Mouse (Mus musculus) cortical plate, adult 2 months (tissue): ENCODE measurements around the gene Lman1l. TPM values are rescaled to one million over a fixed set of nuclear protein-coding genes. Genes with fewer than 3 reads are reported as not detected.

Experiments
- H3K27ac ChIP-seq: fragments of 200-500 bp; 2 replicates; pipeline ENCODE4 v1.5.1; 2012; ENCODE audit warnings: low read length, control low read depth, inconsistent platforms; ENCODE audit not compliant: insufficient read depth
- H3K4me1 ChIP-seq: fragments of 200-500 bp; 2 replicates; pipeline ENCODE4 v1.6.1; 2011; ENCODE audit warnings: low read length; ENCODE audit not compliant: control insufficient read depth, insufficient read depth
- H3K4me3 ChIP-seq: fragments of 200-500 bp; 2 replicates; pipeline ENCODE4 v1.5.1; 2011; ENCODE audit warnings: mild to moderate bottlenecking, low read length, control low read depth; ENCODE audit not compliant: insufficient read depth
- CTCF ChIP-seq: fragments of 200-500 bp; IDR thresholded peaks from 2 replicates; pipeline ENCODE4 v1.5.1; 2011; ENCODE audit warnings: mild to moderate bottlenecking, control low read depth, low read length; ENCODE audit not compliant: insufficient read depth; ENCODE audit errors: extremely low read depth
- POLR2A ChIP-seq: fragments of 200-500 bp; IDR thresholded peaks from 2 replicates; pipeline ENCODE4 v1.6.1; 2011; ENCODE audit warnings: mild to moderate bottlenecking, low read length, control low read depth; ENCODE audit not compliant: insufficient read depth; ENCODE audit errors: extremely low read depth
- polyA plus RNA-seq: library from polyadenylated mRNA; depleted of rRNA; stranded (reverse); fragments of >200 nt; gene quantifications from 2 replicates; pipeline ENCODE4 v1.2.3, GENCODE M21; 2012

Lman1l gene
- polyA plus RNA-seq, 1 experiment, result not detected

GRCm38 (mm10) chr9:57639661-57640328, 19.2 kb upstream of the Lman1l start:
- 0 out of 2 replicates have a peak overlapping the region, but pooled peaks have one; percentile 30 for H3K27ac ChIP-seq
- no peak for TF ChIP-seq CTCF
- no peak for TF ChIP-seq POLR2A
- H3K4me3 ChIP-seq, result no peak overlapping the region
- peaks cover 17% of the 10 kb centered on the region for H3K4me1 ChIP-seq

DNA sequence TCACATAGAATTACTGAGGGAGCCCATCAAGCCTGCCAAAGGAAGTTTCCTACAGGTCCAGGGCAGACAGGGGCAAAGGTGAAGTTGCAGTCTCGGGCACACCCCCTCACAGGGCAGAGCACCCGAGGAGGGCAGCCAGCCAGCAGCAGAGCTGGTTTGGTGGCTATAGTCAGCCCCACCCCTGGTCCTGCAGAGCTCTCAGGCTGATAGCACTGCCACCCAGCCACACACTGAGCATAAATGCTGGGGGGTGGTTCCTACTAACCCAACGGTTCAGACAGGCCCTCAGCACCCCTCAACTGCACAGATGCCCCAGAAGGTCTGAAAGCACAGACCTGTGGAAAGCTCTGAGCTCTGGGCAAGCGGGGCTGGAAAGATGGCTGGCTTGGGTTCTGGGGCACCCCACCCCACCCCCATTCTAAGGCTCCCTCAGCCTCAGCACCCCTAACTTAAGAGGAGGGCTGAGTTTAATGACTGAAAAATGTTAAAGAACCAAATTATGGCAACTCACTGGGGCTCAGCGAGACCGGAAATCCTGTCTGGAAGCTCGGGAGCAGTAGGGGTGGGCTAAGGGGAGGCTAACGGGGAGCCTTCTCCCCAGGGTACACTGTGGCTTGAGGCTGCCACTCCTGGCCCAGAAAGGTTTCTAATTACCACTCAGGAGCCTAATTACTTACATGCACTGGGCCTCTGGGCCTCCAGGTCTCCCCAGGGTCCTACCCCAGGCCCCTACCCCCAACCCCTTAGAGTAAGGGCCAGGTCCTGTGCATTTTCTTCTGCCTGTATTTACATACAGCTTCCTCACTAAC, 18.3 kb upstream of the Lman1l start:
- Histone ChIP-seq H3K4me1 (peaks cover 20% of the 10 kb centered on the region), H3K4me3 (no peak overlapping the region), H3K27ac (peak overlapping the region; percentile 39)
- TF ChIP-seq CTCF (no peak), POLR2A (no peak)

DNA sequence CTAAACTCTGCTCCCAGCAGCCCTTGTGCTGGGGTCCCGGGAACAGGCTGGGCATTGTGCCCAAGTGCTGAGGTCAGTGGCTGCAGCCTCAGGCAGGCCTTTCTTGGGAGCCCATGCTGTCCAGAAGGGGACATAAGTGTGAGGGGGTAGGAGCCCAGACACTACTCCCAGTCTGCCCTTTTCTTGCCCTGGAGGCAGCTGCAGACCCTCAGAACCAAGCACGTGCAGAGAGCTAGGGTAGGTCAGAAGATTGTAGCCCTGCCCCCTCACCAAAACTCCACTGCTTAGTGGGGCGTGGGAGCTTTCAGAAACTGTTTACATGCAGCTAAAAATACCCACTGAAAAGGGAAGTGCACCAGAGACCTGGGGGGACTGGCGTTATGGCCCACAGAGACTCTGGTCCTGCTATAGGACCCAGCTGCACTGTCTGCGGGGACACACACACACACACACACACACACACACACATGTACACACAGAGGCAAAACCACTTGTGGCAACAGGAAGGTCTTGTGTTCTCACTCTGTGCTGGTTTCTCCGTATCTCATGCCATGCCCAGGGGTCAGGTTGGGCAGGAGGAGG, 17.3 kb upstream of the Lman1l start:
- Histone ChIP-seq H3K4me1 (peaks cover 14% of the 10 kb centered on the region), H3K27ac (peak overlapping the region; percentile 37), H3K4me3 (no peak overlapping the region)
- TF ChIP-seq POLR2A (no peak), CTCF (no peak)

DNA sequence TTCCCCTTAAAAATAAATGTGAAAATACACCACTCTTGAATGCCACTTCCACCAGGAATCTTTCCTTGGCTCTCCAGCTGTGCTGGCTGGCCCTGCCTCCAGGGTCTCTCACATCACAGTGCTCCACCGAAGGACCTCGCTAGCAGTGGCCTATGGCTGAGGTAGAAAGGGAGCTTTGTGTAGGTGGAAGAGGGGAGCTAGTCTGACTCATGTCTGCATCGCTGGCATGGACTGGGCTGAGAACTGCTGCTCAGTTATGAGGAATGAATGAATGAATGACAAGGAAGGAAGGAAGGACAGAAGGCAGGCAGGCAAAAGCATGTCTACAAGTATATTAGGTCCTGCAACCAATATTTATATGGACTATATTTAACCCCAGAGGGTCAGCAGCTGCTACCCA, 16.7 kb upstream of the Lman1l start:
- TF ChIP-seq POLR2A, result no peak
- no peak for TF ChIP-seq CTCF
- Histone ChIP-seq H3K27ac (peak overlapping the region; percentile 37; the same call in 1 of the 2 replicates), H3K4me3 (no peak overlapping the region), H3K4me1 (peaks cover 13% of the 10 kb centered on the region)

- H3K27ac ChIP-seq, result no peak overlapping the region
These were observed 13.0 kb upstream of the Lman1l start for GRCm38 (mm10) chr9:57633481-57634024.

GRCm38 (mm10) chr9:57629118-57629874, 8.7 kb upstream of the Lman1l start:
- no peak overlapping the region for H3K27ac ChIP-seq
- no peak overlapping the region for H3K4me3 ChIP-seq
- TF ChIP-seq CTCF (peak; percentile 95), POLR2A (no peak)
- H3K4me1 ChIP-seq, result peaks cover 3% of the 10 kb centered on the region; the same call in 1 of the 2 replicates

More at GRCm38 (mm10) chr9:57633481-57634024, 13.0 kb upstream of the Lman1l start:
- no peak overlapping the region for H3K4me3 ChIP-seq
- TF ChIP-seq POLR2A (no peak), CTCF (peak; percentile 24; the same call in 1 of the 2 replicates)
- H3K4me1 ChIP-seq, result peaks cover 9% of the 10 kb centered on the region

- Histone ChIP-seq H3K4me3 (no peak overlapping the region), H3K4me1 (no peaks in the 10 kb centered on the region), H3K27ac (no peak overlapping the region)
- TF ChIP-seq POLR2A (no peak), CTCF (no peak)
These were observed 8.1 kb upstream of the Lman1l start for GRCm38 (mm10) chr9:57628717-57629116.

DNA sequence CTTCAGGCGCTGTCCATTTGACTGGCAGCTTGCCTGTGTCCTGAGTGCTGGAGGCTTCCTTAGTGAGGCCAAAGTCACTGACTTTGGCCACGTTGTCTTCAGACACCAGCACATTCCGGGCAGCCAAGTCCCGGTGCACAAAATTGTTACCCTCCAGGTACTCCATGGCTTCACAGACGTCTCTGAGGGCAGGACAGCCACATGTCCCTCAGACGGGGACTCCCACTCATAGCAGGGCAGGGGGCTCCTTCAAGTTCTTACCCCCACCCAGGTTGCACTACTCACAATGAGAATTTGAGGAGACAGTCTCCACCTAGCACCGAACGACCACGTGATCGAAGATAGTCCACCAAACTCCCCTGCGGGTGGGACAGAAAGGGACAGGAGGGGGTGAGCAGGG, 7.3 kb upstream of the Lman1l start:
- Histone ChIP-seq H3K4me1 (no peaks in the 10 kb centered on the region), H3K27ac (no peak overlapping the region), H3K4me3 (no peak overlapping the region)
- TF ChIP-seq POLR2A (no peak), CTCF (no peak)

GRCm38 (mm10) chr9:57627191-57627590, 6.6 kb upstream of the Lman1l start:
- H3K4me1 ChIP-seq, result no peaks in the 10 kb centered on the region
- no peak for TF ChIP-seq CTCF
- no peak for TF ChIP-seq POLR2A

More at GRCm38 (mm10) chr9:57627191-57627590, 6.6 kb upstream of the Lman1l start:
- Histone ChIP-seq H3K27ac (no peak overlapping the region), H3K4me3 (no peak overlapping the region)
